Mouse (Mus musculus) adrenal gland, postnatal 4 days (tissue): ENCODE results near the gene Ero1l. TPM values are rescaled to one million over a fixed set of nuclear protein-coding genes. Genes with fewer than 3 reads are reported as not detected.
A peak's percentile ranks its signal among the peaks of the same experiment; 100 is the strongest.

Experiments
- DNase-seq, 2 experiments: peaks; one replicate each; pipeline ENCODE4 v3.0.0; 2021 to 2022; ENCODE audit warnings: low spot score in 2 of 2, mixed read lengths in 2 of 2
- long read RNA-seq, 2 experiments: library from polyadenylated mRNA; stranded (forward); transcript quantifications; one replicate each; pipeline ENCODE4 v2.0.0; 2021
- total RNA-seq, 2 experiments: library from RNA; stranded (reverse); gene quantifications; 2 replicates each; pipeline ENCODE4 v1.2.3; 2021

Ero1l gene
- total RNA-seq = 10 to 100 TPM; 34.5 to 38.5 TPM
- long read RNA-seq, experiment 1, partial matches to known transcripts = 0 of 3 reads
- long read RNA-seq, experiment 1, other reads (novel, unspliced or antisense) = 3 of 3 reads
- long read RNA-seq, experiment 2, partial matches to known transcripts = 1 of 2 reads
- long read RNA-seq, experiment 2, other reads (novel, unspliced or antisense) = 1 of 2 reads

- DNase-seq = peak; percentile 67 to 73
Observed at GRCm38 (mm10) chr14:45318426-45319236, at the start of gene Ero1l. TSS of gene Ero1l (minus strand) at chr14:45318771.

DNA sequence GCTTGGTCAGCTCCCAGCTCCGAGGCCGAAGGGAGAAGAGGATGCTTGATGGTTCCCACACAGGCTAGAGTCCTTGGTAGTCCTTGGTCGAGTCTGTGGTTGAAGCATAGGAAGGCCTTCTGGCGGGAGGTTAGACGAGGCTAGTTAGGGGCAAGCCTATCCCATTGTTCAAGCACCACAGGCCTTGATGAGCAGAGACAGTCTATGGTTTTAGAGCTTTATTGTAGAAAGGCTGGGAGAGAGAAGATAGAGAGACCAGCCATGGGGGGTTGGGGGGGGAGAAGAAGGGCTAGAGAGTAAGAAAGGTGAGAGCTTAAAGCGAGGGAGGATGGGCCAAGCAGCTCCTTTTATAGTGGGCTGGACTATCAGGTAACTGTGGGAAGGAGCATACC lies 46.6 kb upstream of the Ero1l start:
- DNase-seq = no peak

DNA sequence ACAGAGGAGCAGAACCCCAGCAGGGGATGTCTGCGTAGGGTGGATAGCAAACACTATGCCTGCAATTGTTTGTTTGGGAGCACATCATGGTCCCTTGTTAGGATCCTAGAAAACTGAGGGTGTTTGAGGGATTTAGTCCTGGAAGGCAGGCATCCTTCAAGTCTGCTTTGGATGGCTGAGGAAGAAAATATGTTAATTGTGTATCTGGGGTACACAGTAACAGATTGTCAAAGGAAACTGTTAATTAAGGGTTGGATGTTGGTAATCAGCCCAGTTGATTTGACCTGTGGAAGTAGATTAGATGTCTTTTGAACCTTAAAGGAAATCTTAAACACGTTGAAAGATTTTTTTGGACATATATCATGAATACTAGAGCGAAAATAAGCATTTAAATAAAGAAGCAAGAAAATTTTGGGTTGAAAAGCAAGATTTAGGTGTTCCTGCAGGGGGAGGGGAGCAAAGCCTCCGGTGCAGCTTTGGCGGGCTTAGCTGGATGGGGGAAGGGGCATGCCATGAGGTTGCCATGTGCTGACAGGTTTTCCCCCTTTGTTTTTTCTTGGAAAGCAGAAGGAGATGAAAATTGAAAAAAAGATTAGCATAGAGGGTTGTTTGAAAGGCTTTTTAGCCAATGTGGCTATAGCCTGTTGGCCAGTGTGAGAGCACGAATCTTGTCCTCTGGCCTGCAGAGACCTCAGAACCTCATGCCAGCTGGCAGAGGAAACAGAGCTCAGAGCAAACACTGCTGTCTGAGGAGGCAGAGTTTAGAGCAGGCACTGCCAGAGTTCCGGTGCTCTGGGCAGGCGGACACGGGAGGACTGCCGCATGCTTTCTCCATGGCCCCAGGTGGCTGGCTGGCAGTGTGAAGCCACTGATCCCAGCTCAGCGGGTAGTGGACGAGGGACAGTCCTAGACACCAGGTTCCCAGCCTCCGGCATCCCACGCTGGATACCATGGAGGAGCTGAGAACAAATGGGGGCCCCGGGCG lies 45.9 kb upstream of the Ero1l start:
- no peak for DNase-seq

DNA sequence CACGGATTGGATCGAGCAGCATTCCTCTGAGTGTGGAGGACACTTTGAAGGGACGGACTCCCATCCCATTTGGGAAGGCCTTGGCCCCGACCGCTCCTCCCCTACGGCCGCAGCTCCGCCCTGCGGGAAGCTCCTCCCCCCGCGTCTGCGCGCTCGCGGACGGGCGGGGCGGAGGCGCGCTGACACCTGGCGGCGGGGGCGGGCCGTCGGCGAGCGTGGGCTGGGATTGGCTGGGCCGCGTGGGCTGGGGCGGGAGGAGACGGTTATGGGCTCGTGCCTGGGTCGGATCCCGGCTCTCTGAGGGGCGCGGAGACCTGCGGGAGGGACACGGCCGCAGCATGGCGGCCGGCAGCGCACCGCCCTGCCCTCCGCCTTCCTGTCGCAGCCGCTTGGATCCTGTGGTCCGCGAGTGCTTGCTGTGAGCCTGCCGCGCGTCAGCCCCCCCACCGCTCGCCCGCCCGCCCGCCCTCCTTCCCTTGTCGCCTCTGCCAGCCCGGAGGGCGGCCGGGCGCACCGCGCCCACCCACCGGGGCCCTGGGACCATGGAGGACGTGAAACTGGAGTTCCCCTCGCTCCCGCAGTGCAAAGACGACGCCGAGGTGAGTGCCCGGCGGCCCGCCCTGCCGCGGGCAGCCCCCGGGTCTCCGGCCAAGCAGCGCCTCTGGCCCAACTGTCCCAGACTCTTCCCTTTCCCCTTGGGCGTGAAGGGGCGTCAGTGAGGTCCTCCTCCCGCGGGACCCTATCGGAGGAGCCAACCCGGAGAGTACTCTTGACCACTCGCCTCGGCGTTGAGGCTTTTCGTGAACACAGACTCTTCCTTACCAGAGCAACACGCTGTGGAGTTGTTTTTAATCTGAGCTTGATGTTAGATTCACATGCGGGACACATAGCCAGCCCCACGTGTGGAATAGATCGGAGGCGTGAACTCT lies 32.6 kb upstream of the Ero1l start, which contains the start of gene Styx:
Gene Styx, plus strand, starts transcription at position 163 of the 929 bp plus-strand sequence.
- peak; percentile 90 to 97 for DNase-seq

DNA sequence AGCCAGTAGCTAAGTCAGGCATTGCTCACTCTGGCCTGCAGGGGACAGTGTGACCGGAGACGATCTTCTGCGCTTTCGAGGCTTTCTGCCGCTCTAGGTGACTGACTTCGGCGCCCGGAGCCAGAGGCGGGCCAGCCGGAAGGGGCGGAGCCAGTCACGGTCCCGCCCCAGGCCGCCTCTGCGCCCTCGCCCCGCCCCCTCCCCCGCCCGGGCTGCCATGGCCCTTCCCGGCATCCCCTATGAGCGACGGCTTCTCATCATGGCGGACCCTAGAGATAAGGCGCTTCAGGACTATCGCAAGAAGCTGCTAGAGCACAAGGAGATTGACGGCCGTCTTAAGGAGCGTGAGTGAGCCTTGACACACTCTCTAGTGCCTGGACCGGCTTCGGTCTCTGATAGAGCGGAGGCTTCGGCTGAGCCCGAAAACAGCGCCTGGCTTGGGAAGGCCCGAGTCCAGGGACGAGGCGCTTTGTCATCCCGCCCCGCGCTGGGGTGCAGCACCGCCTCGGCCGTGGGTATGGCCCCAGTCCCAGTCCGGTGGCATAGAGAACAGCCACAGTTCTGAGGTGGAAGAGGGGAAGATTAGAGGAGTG lies 11.1 kb upstream of the Ero1l start, which contains the start of gene Psmc6:
Gene Psmc6, plus strand, starts transcription at position 200 of the 593 bp plus-strand sequence.
- peak; percentile 76 to 79 for DNase-seq

- no peak for DNase-seq
Observed at GRCm38 (mm10) chr14:45329018-45329588, 10.5 kb upstream of the Ero1l start.

- DNase-seq = no peak
Observed at GRCm38 (mm10) chr14:45328072-45328713, 9.6 kb upstream of the Ero1l start.

DNA sequence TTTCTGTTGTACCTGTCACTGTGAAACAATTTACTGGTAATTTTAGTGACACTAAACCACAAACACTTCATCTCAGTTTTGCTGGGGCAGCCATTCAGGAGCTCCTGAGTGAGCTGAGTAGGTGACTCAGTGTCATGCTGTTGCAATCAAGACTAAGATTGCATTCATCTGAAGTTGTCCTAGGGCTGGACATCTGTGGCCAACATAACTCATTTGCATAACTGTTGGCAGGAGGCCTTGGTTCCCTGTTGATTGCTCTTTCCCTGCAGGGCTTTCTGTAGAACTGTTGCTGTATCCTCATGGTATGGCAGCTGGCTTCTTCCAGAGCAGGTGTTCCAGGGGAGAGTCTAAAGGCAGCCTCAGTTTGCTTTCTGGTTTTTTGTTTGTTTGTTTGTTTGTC lies 6.9 kb upstream of the Ero1l start:
- DNase-seq = no peak

DNA sequence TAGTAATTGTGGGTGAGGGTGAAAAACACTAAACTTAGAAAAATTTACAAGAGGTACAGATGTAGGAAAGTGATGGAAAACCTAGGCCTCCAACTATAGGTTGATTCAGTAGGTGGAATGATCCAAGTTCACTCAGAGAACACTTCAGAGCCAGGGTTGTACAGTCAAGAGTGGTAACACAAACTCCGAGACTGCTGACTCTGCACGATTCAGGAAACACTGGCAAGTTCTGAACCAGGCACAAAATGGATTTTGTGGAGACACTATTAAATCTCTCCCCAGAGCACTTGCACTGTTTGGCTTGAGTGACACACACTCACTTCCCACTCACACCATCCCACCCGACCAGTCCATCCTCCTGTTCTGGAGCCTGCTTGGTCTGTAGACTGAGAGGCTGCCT lies 4.7 kb upstream of the Ero1l start:
- no peak for DNase-seq

DNA sequence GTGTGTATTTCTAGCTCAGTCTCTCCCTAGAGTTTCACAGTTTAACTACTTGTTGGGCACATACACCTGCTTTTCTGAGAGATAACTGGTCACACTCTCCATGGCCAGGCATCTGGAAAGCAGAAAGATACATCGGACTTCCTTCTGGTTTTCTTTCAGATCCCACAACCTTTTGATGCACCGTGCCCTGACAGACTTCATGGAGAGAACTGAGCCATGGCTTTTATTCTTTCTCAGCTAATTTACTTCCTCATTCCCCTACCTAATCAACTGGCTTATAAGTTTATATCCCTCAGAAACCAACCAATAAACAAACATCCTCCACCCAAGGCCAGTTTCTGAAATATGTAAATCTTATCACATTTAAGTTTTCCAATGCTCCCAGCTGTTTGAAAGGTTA lies 3.9 kb upstream of the Ero1l start:
- DNase-seq = no peak

GRCm38 (mm10) chr14:45321622-45322021 lies 3.1 kb upstream of the Ero1l start:
- DNase-seq = no peak

- no peak for DNase-seq
Observed at GRCm38 (mm10) chr14:45321067-45321466, 2.5 kb upstream of the Ero1l start.

DNA sequence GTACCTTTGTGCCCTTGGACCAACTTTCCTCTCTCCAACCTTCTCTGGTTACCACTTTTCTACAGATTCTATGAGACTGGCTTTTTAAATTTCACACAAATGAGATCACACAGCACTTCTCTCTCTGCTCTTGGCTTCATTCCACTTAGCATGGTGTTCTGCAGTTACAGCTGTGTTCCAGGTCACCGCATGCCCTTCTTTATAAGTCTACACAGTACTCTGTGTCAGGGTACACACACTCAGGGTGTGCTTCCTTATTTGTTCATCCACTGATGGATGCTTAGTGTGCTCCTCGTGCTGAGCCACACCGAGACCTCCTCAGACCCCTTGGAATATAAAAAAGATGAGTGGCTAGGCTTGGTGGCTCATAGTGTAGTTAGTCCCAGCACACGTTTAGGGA lies 1.5 kb upstream of the Ero1l start:
- no peak for DNase-seq

DNA sequence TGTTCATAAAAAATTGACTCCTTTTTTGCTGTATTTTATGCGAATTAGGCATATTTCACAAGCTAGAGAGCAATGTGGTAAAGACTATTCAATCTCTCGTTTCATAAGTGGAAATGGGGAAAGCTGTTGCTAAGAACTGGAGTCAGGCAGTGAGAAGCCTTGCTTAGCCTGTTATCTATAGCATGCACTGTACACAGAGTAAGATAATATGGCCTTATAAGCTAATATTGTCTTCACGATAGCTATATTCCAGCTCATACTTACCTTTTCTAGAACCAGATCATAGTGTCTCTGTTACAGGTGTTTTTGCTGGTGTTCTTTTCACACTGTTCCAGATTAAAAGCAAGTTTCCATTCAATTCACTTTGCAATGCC lies 653 bp upstream of the Ero1l start:
- no peak for DNase-seq

DNA sequence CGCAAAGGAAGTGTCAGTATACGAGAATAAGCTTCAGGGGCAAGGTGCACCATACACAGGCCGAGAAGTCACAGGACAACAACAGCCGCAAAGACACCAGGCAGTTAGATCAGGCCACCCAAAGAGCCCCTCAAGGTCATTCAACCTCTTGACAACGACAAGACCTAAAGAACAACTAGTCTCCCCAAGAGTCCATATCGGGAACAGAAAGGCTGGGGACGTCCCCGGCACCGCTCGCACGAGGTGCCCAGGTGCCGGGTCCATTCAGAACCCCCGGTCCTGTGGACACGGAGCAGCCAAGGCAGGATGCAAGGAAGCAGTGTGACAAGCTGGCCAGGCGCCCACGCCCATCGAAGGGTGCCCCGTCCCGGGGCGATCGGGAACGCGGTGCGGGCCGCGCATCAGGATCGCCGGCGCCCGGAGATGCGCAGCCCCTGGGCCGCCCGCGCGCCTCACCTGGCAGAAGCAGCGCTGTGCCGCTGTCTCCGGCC lies 605 bp downstream of the Ero1l start:
- DNase-seq = no peak

- no peak for DNase-seq
Observed at GRCm38 (mm10) chr14:45316927-45317326, 1.6 kb downstream of the Ero1l start.

GRCm38 (mm10) chr14:45310101-45310500 lies 8.5 kb downstream of the Ero1l start:
- DNase-seq = no peak

DNA sequence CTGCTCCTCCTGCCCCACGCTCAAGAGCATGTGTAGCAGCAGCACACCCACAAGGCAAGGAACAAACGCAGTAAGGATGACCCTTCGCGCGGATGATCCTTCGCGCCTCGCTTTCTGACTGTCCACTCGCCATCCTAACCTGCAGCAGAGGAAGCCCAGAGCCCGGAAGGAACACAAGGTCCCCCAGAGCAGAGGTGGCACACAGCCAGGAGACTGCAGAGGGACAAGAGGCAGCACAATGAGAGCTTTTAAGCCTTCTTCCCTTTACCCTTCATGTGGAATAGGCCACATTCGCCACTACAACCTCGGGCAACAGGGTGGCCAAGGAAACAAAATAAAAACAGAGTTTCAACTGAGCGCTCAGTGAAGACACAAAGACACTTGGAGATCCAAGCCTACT lies 8.9 kb downstream of the Ero1l start:
- no peak for DNase-seq
